In genomic region chr1:194675106-194675890, GRCm38 (mm10) we compare ENCODE assay signal across 9 mouse cellular contexts. TPM values are rescaled to one million over a fixed set of nuclear protein-coding genes. Genes with fewer than 3 reads are reported as not detected.
A peak's percentile ranks its signal among the peaks of the same experiment; 100 is the strongest.
DNase-seq lines count a peak whose midpoint lies in the region; ATAC-seq lines count a peak whose summit lies in the region.
"Had no signal": no experiment of that assay in that cellular context is flagged by ENCODE, and none has a peak within 500 bp of the region (broad histone marks: within the 10 kb centered on the region; RNA-seq: fewer than 3 reads in every experiment).

No protein-coding gene starts in this region.

- H3K9me3 ChIP-seq in limb, embryonic 13.5 days, result no peaks in the 10 kb centered on the region
- H3K9me3 ChIP-seq in limb, embryonic 10.5 days (replicated peaks), result no peaks in the 10 kb centered on the region
- H3K9me3 ChIP-seq in stomach, embryonic 14.5 days (ENCODE audit: control insufficient read depth, low read depth, low read length), result no peaks in the 10 kb centered on the region

- DNase-seq in gastrocnemius, adult 18-20 months (ENCODE audit: low spot score), result peak; percentile 15
- DNase-seq in gastrocnemius, postnatal 4 days (ENCODE audit: low spot score in 2 of 2), result no peak
- DNase-seq in limb, embryonic 10.5 days (ENCODE audit: low spot score), result no peak
- DNase-seq in kidney, postnatal 10 days, result peak; percentile 25
- no peak for DNase-seq in thymus, postnatal 25 days
- DNase-seq in neural tube, embryonic 10.5 days (ENCODE audit: extremely low spot score, low spot score), result no peak
- DNase-seq: lung, postnatal 36 days had no signal

- ATAC-seq in limb, embryonic 13.5 days (ENCODE audit: low FRiP score, low read depth), result 0 out of 2 replicates have a peak, but pooled peaks have one; percentile 17
- no peak; the same call in 1 of the 2 replicates for ATAC-seq in stomach, embryonic 14.5 days (ENCODE audit: insufficient number of reproducible peaks, insufficient read depth, low FRiP score, low read depth)

- no peaks in the 10 kb centered on the region for H3K36me3 ChIP-seq in limb, embryonic 13.5 days
- H3K36me3 ChIP-seq in limb, embryonic 10.5 days, result no peaks in the 10 kb centered on the region
- no peaks in the 10 kb centered on the region for H3K36me3 ChIP-seq in stomach, embryonic 14.5 days (ENCODE audit: control insufficient read depth, insufficient read depth, low read length)

- no peak overlapping the region for H3K4me3 ChIP-seq in limb, embryonic 13.5 days
- no peak overlapping the region for H3K4me3 ChIP-seq in limb, embryonic 10.5 days
- H3K4me3 ChIP-seq in stomach, embryonic 14.5 days (ENCODE audit: low read depth, low read length), result no peak overlapping the region

- 85% methylated on average over 3 of the region's 3 CpGs for WGBS in limb, embryonic 13.5 days
- WGBS in limb, embryonic 10.5 days, result 88% methylated on average over 3 of the region's 3 CpGs
- 83% methylated on average over 3 of the region's 3 CpGs for WGBS in stomach, embryonic 14.5 days

- peaks cover 15% of the 10 kb centered on the region for H3K4me1 ChIP-seq in limb, embryonic 13.5 days
- peaks cover 53% of the 10 kb centered on the region for H3K4me1 ChIP-seq in limb, embryonic 10.5 days
- 0 out of 2 replicates have a peak, but pooled peaks cover 6% of the 10 kb centered on the region for H3K4me1 ChIP-seq in stomach, embryonic 14.5 days (ENCODE audit: control insufficient read depth, insufficient read depth, low read length)

- H3K27me3 ChIP-seq in limb, embryonic 13.5 days, result no peaks in the 10 kb centered on the region
- H3K27me3 ChIP-seq in limb, embryonic 10.5 days (ENCODE audit: low read depth, poor library complexity, severe bottlenecking), result no peaks in the 10 kb centered on the region
- no peaks in the 10 kb centered on the region for H3K27me3 ChIP-seq in stomach, embryonic 14.5 days (ENCODE audit: control insufficient read depth, insufficient read depth, low read length)

- H3K27ac ChIP-seq in limb, embryonic 13.5 days, result no peak overlapping the region
- H3K27ac ChIP-seq in limb, embryonic 10.5 days, result no peak overlapping the region
- peak overlapping the region; percentile 70; the same call in 1 of the 2 replicates for H3K27ac ChIP-seq in stomach, embryonic 14.5 days (ENCODE audit: low read length)

- H3K9ac ChIP-seq in limb, embryonic 13.5 days, result no peak overlapping the region
- no peak overlapping the region for H3K9ac ChIP-seq in stomach, embryonic 14.5 days (replicated peaks; ENCODE audit: low read depth, low read length)

- no peak overlapping the region for H3K4me2 ChIP-seq in limb, embryonic 13.5 days (replicated peaks)
- H3K4me2 ChIP-seq in stomach, embryonic 14.5 days (replicated peaks; ENCODE audit: low read depth, low read length), result no peak overlapping the region

RNA-seq across cellular contexts. Expression of gene Plxna2, which starts 57.3 kb away (rescaled TPM):
- total RNA-seq in gastrocnemius, adult 18-20 months (2021), result 10 to 100 TPM in 1 of 2 experiments, 1 to 10 TPM in 1; 9.7 to 10.3 TPM
- total RNA-seq in gastrocnemius, postnatal 4 days (2021), result 10 to 100 TPM; 27.2 to 31.9 TPM
- 5.6 and 6.7 TPM in 2 replicates for polyA plus RNA-seq in limb, embryonic 13.5 days (2015; fragmentation: Nextera tagmentation; extraction: Ambion mirVana)
- 6.4 TPM in 2 replicates for polyA plus RNA-seq in limb, embryonic 10.5 days (2016; fragmentation: Nextera tagmentation; extraction: Ambion mirVana)
- 7.7 and 8.3 TPM in 2 replicates for polyA plus RNA-seq in stomach, embryonic 14.5 days (2014; fragmentation: Nextera tagmentation; extraction: Ambion mirVana)

Comparison
In these comparisons a context has a peak if more than half of its experiments do, and no peak if none do; other contexts are left out.
1. DNase-seq: peak in gastrocnemius, adult 18-20 months (single experiment) and kidney, postnatal 10 days (single experiment); none in gastrocnemius, postnatal 4 days (0 of 2), limb, embryonic 10.5 days (single experiment), thymus, postnatal 25 days (single experiment) and neural tube, embryonic 10.5 days (single experiment).